Mouse (Mus musculus) heart, postnatal 25 days (tissue): ENCODE results near the gene Clcn1. TPM values are rescaled to one million over a fixed set of nuclear protein-coding genes. Genes with fewer than 3 reads are reported as not detected.

Experiments
- DNase-seq: peaks from one replicate; pipeline ENCODE4 v3.0.0; 2022; ENCODE audit warnings: low spot score
- intact Hi-C: fragments of 180-260 bp; cut with DNase I; formaldehyde crosslinking; loops from one replicate; pipeline ENCODE4 v1.15.1; 2025
- total RNA-seq, 2 experiments: library from RNA; stranded (reverse); gene quantifications; 2 replicates each; pipeline ENCODE4 v1.2.3; 2021

The Clcn1 gene
- total RNA-seq, 2 experiments from 2014 or later, result 4.3 to 4.9 TPM

DNA sequence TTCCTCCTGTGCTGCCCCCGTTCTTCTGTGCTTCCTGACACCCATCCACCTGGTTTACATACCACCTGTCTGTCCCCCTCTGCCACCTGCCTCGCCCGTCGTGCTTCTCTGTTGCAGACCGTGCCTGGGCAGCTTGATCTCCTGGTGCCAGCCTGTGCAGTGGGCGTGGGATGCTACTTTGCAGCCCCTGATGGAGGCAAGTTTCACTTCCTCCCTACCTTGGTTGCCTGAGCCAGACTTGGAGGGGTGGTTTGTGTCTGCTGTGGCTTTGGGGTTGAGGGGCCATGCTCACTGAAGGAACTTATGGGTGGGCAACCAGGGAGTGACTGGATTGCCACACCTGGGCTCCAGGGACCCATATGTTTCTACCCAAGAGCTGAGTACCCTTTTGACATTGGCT is 6.8 kb downstream of the Clcn1 start:
- intact Hi-C loops, result no loop called here
- no peak for DNase-seq

DNA sequence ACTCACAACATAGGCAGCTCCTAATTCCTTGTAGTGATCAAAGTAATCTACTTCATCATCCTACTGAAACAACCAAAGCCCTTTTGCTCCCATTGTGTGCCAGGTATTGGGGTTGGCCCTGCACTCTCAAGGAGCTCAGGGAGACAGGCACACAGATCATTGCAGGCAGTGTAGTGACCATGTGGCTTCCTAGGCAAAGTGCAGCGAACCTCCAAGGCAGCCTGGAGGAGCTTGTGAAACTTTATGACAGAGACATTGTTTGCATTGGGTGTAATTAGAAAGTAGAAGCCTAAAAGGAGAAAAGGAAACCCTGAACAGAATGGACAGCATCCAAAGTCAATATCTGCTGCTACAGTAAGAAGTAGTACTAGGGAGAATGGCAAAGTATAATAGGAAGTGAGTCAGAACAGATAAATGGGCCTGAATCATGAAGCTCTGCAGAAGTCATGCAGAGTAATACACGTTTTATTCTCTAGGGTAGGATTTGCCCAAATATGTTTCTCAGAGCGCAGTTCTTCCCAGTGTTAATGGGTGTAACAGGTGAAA is 9.1 kb downstream of the Clcn1 start:
- intact Hi-C loops, result no loop called here
- DNase-seq, result no peak

DNA sequence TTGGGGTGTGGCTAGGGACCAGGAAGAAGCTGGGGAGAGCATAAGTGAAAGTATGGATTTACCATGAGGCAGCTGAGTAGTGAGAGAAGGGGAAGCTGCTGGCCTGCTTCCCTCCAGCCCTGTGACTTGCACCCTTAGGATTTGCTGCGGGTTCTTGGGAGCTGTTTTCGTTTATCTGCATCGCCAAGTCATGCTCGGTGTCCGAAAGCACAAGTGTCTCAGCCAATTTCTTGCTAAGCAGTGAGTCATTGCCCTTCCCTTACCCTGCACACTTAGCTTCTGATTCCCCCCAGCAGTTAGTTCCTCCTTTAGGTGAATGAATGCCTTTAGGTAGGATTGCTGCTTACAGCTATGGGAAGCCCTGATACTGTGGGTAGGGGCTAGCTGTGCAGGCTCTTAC is 12.9 kb downstream of the Clcn1 start:
- no peak for DNase-seq
- intact Hi-C loops, result no loop called here

DNA sequence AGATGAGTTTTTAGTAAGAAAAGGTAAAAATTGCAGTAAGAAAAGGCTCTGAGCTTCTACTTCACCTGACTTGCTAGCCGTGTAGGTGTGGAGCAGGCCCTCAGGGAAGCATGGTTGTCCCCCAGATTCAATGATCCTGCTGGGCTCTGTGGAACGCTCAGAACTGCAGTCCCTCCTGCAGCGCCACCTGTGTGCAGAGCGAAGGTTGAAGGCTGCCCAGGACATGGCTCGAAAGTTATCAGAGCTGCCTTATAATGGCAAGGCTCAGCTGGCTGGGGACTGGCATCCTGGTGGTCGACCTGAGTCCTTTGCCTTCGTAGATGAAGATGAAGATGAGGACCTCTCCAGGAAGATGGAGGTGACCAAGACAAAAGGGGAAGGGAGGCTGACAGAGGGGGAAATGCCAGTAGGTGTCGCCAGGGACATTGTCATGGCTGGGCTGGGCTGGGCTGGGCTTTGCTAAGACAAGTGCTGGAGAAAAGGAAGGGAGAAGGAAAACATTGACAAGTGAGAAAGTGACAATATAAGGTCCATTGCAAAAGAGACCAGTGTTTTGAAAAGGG is 23.4 kb downstream of the Clcn1 start:
- no peak for DNase-seq
- intact Hi-C loops, result no loop called here

- intact Hi-C loops, result no loop called here
Observed at GRCm38 (mm10) chr6:42310427-42311053, 24.1 kb downstream of the Clcn1 start.

GRCm38 (mm10) chr6:42318293-42318692 is 31.8 kb downstream of the Clcn1 start:
- intact Hi-C loops, result no loop called here
- no peak for DNase-seq

More at GRCm38 (mm10) chr6:42310427-42311053, 24.1 kb downstream of the Clcn1 start:
- DNase-seq, result no peak

DNA sequence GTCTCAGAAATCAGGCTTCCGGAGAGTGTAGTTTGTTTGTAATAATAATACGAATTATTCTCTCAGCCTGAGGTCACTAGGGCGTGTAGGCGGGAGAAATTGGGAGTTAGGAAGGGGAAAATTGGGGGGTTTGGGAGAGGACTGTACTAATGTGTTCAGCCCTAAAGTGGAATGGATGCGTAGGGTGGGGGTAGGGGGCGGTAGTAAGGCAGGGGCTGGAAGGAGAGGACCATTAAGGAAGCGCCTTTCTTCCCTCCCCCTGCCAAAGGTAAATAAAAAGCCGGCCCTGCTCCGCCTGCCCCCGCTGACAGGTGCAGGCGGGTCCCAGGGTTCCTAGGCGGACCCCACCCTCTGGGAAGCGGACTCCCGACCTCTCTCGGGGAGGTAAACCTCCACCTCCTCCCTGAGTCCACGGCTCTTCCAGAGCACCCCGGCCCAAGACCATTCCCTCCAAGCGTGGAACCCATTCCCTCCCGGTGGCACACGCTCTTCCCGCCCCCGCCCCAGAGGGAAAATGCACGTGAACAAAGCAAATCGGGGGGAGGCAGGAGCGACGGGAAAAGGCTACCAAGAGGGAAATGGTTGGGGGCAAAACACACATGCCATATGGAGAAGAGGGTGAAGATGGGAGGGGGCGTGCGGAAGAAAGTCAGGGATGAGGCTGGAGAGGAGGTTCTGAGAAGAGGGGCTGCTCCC is 37.0 kb downstream of the Clcn1 start:
- no peak for DNase-seq
- intact Hi-C loops, result loop anchor here (5.0 to 10.0 kb wide), 2 partner anchors 56 to 559 kb away; no protein-coding TSS in a partner anchor

DNA sequence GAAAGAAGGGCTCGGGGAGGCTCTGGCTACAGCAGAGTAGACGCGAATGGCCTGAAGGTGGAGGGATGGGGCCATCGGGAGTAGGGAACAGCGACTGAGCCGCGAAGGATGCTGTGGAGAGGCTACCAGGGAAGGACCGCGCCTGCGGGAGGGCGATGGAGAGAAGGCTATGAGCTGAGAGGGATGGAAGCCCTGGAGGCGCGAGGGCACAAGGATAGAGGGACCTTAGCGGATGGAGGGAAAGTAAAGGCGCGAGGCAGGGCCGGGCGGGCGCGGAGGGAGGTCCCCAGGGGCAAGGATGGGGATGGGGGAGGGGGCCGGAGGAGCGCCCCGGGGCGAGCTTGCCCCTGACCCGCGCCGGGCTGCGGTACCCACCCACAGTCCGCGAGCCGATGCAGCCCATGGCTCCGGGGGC is 37.6 kb downstream of the Clcn1 start:
- intact Hi-C loops, result loop anchor here (5.0 to 10.0 kb wide), 2 partner anchors 57 to 559 kb away; no protein-coding TSS in a partner anchor
- no peak for DNase-seq

DNA sequence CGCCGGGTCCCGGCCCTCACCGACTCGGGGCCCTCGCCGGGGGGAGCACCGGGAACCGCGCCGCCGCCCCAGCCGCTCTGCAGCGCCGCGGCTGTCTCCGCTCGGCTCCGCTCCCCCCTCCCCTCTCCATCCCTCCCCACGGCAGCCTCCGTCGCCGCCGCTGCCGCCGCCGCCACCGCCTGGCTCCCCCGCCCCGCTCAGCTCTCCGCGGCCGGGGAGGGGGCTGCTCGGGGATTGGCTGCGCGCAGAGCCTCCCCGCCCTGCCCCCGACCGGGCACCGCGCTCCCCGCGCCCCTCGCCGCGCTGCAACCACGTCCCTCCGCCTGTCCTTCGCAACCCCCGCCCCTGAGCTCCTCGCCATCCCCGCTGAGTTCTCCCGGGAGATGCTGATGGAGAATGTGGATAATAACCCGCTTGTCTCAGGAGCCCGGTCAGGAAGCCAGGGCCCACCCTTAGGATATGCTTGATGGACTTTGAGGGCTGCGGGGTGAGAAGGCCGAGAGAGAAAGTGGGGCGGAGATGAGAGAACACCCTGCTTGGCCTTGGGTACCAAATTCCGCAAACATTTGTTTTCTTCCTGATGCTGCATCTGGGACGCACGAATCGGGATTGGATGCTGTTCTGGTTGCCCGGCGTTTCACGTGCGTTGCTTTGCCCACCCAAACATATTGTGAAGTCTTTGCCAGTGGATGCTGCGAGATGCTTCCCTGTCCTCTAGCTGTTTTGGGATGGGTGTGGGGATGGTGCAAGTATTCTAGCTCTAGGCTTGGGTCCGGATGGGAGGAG is 38.2 kb downstream of the Clcn1 start, which contains the start of gene Fam131b:
TSS of gene Fam131b (minus strand) at position 162 of the 786 bp plus-strand sequence.
- DNase-seq, result peak; percentile 23
- intact Hi-C loops, result loop anchor here (5.0 to 10.0 kb wide), 3 partner anchors 57 to 560 kb away; no protein-coding TSS in a partner anchor

- intact Hi-C loops, result loop anchor here (5.0 to 10.0 kb wide), 2 partner anchors 98 to 560 kb away; no protein-coding TSS in a partner anchor
- DNase-seq, result peak; percentile 63
Observed at GRCm38 (mm10) chr6:42325268-42325609, 38.8 kb downstream of the Clcn1 start.

DNA sequence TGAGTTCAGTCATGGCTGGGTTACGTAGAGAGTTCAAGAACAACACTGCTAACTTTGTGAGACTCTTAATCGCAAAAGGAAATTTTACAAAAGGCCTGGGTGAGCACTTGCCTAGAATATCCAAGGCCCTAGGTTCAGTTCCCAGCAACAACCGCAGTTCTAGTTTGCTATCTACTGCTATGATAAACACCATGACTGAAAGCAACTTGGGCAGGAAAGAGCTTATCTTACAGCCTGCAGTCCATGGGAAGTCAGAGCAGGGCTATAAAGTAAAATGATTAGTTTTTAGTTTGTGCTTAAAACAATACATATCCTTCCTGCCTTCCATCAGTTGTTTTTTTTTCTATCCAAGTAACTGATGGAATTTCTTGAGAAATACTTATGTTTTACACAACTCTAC is 40.0 kb downstream of the Clcn1 start:
- DNase-seq, result no peak
- intact Hi-C loops, result loop anchor here (5.0 to 10.0 kb wide), 2 partner anchors 99 to 562 kb away; no protein-coding TSS in a partner anchor

DNA sequence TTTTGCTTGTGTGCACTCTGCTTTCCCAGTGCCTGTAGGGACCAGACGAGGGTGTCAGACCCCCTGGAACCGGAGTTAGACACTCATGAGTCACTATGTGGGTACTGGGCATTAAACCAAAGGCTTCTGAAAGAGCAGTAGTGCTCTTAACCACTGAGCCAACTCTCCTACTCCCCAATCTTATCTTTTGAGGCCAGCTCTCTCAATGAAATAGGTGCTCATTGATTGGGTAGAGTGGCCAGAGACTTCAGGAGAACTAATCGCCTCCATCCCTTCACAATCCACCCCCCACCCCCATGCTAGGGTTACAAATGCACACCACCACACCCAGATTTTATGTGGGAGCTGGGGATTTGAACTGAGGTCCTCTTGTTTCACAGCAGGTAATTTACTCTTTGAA is 42.3 kb downstream of the Clcn1 start:
- intact Hi-C loops, result loop anchor here (5.0 to 10.0 kb wide), 2 partner anchors 101 to 564 kb away; no protein-coding TSS in a partner anchor
- DNase-seq, result no peak

GRCm38 (mm10) chr6:42330216-42330615 is 43.7 kb downstream of the Clcn1 start:
- intact Hi-C loops, result no loop called here

GRCm38 (mm10) chr6:42330946-42331345 is 44.5 kb downstream of the Clcn1 start:
- intact Hi-C loops, result no loop called here

More at GRCm38 (mm10) chr6:42330216-42330615, 43.7 kb downstream of the Clcn1 start:
- no peak for DNase-seq

GRCm38 (mm10) chr6:42339189-42339588 is 52.7 kb downstream of the Clcn1 start:
- intact Hi-C loops, result no loop called here
- no peak for DNase-seq

More at GRCm38 (mm10) chr6:42330946-42331345, 44.5 kb downstream of the Clcn1 start:
- DNase-seq, result no peak

GRCm38 (mm10) chr6:42339981-42340380 is 53.5 kb downstream of the Clcn1 start:
- intact Hi-C loops, result no loop called here
- no peak for DNase-seq

GRCm38 (mm10) chr6:42342171-42342570 is 55.7 kb downstream of the Clcn1 start:
- intact Hi-C loops, result no loop called here
- DNase-seq, result no peak

DNA sequence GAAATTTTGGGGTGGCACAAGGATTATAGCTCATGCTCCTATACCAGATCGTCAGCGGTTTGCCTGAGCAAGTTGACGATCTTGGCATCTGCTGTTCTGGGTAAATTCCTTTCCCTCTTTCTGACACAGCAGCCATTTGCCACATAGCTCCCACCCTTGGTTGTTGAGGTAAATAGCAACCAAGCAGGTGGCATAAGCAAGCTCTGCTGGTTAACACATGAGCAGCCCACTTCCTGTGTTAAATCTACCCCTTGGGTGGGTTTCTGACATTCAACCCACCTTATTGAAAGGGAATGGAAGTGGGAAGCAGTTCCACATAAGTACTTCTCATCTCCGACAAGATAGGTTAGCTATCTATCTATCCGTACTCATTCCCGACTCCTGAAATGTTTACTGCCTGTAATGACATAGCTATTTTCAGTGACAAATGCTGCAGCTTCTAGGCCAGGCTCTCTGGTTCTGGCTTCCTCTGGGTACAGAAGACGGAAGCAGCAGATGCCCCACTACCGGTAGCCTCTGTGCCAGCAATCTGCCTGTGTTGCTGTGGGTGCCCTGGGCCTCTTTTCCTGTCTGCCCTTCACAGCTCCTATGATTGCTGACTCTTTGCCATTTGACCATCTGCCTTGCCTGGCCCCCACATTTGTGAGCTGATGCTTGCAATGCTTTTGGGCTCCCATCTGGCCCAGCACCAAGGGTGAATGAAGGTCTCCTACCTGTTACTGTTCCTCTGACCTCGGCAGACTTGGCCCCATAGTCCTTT is 57.1 kb downstream of the Clcn1 start:
- intact Hi-C loops, result no loop called here
- DNase-seq, result no peak

GRCm38 (mm10) chr6:42344255-42344654 is 57.8 kb downstream of the Clcn1 start:
- no peak for DNase-seq
- intact Hi-C loops, result no loop called here
